Mouse (Mus musculus): ENCODE results near the gene Atp5k. TPM values are rescaled to one million over a fixed set of nuclear protein-coding genes. Genes with fewer than 3 reads are reported as not detected.

Gene Atp5k
- polyA plus RNA-seq, 1 experiment, result 18.7 TPM

- H3K36me3 ChIP-seq (ENCODE audit: control insufficient read depth, insufficient read depth, low read length), result no peaks in the 10 kb centered on the region
- no peak for DNase-seq (ENCODE audit: low read depth in 1 of 2, low spot score in 2 of 2)
- no peak for TF ChIP-seq CTCF (IDR thresholded peaks at IDR 0.05; ENCODE audit: extremely low read depth, insufficient read depth, insufficient read length, insufficient replicate concordance)
- TF ChIP-seq POLR2A (IDR thresholded peaks at IDR 0.05; ENCODE audit: low read depth, low read length), result no peak
- no peaks in the 10 kb centered on the region for H3K4me1 ChIP-seq (ENCODE audit: control insufficient read depth, insufficient read depth, insufficient read length)
- no peaks in the 10 kb centered on the region for H3K27me3 ChIP-seq (ENCODE audit: control insufficient read depth, insufficient read depth, low read length)
- no peak overlapping the region for H3K4me3 ChIP-seq (ENCODE audit: extremely low read depth, insufficient read depth, insufficient read length)
- H3K27ac ChIP-seq (ENCODE audit: insufficient read depth, low read length), result no peak overlapping the region
- 17% methylated on average over 1 of the region's 1 CpGs for WGBS
Observed at GRCm38 (mm10) chr5:108405460-108405859, 28.8 kb downstream of the Atp5k start.

GRCm38 (mm10) chr5:108403453-108403852 is 30.8 kb downstream of the Atp5k start:
- no peak for DNase-seq (ENCODE audit: low read depth in 1 of 2, low spot score in 2 of 2)
- Histone ChIP-seq H3K4me1 (ENCODE audit: control insufficient read depth, insufficient read depth, insufficient read length) (no peaks in the 10 kb centered on the region), H3K4me3 (ENCODE audit: extremely low read depth, insufficient read depth, insufficient read length) (no peak overlapping the region), H3K27ac (ENCODE audit: insufficient read depth, low read length) (no peak overlapping the region), H3K36me3 (ENCODE audit: control insufficient read depth, insufficient read depth, low read length) (no peaks in the 10 kb centered on the region), H3K27me3 (ENCODE audit: control insufficient read depth, insufficient read depth, low read length) (no peaks in the 10 kb centered on the region)
- 77% methylated on average over 4 of the region's 4 CpGs for WGBS
- TF ChIP-seq CTCF (IDR thresholded peaks at IDR 0.05; ENCODE audit: extremely low read depth, insufficient read depth, insufficient read length, insufficient replicate concordance), result no peak
- TF ChIP-seq POLR2A (IDR thresholded peaks at IDR 0.05; ENCODE audit: low read depth, low read length), result no peak

GRCm38 (mm10) chr5:108389744-108390143 is 44.5 kb downstream of the Atp5k start:
- DNase-seq (ENCODE audit: low read depth in 1 of 2, low spot score in 2 of 2), result no peak
- no peak for TF ChIP-seq POLR2A (IDR thresholded peaks at IDR 0.05; ENCODE audit: low read depth, low read length)
- TF ChIP-seq CTCF (IDR thresholded peaks at IDR 0.05; ENCODE audit: extremely low read depth, insufficient read depth, insufficient read length, insufficient replicate concordance), result no peak
- Histone ChIP-seq H3K4me3 (ENCODE audit: extremely low read depth, insufficient read depth, insufficient read length) (no peak overlapping the region), H3K27ac (ENCODE audit: insufficient read depth, low read length) (no peak overlapping the region), H3K4me1 (ENCODE audit: control insufficient read depth, insufficient read depth, insufficient read length) (no peaks in the 10 kb centered on the region), H3K27me3 (ENCODE audit: control insufficient read depth, insufficient read depth, low read length) (no peaks in the 10 kb centered on the region), H3K36me3 (ENCODE audit: control insufficient read depth, insufficient read depth, low read length) (no peaks in the 10 kb centered on the region)
- WGBS, result 79% methylated on average over 3 of the region's 3 CpGs

GRCm38 (mm10) chr5:108388201-108388600 is 46.0 kb downstream of the Atp5k start, which contains the start of gene Pde6b:
Gene Pde6b, plus strand, starts transcription at chr5:108388391.
- Histone ChIP-seq H3K36me3 (ENCODE audit: control insufficient read depth, insufficient read depth, low read length) (no peaks in the 10 kb centered on the region), H3K4me3 (ENCODE audit: extremely low read depth, insufficient read depth, insufficient read length) (no peak within 1 kb of the TSS), H3K4me1 (ENCODE audit: control insufficient read depth, insufficient read depth, insufficient read length) (no peaks in the 10 kb centered on the region), H3K27ac (ENCODE audit: insufficient read depth, low read length) (no peak within 1 kb of the TSS), H3K27me3 (ENCODE audit: control insufficient read depth, insufficient read depth, low read length) (no peaks in the 10 kb centered on the region)
- DNase-seq (ENCODE audit: low read depth in 1 of 2, low spot score in 2 of 2), result no peak
- 82% methylated on average over 7 of the region's 7 CpGs for WGBS
- TF ChIP-seq POLR2A (IDR thresholded peaks at IDR 0.05; ENCODE audit: low read depth, low read length), result no peak
- TF ChIP-seq CTCF (IDR thresholded peaks at IDR 0.05; ENCODE audit: extremely low read depth, insufficient read depth, insufficient read length, insufficient replicate concordance), result no peak

- WGBS, result 70% methylated on average over 4 of the region's 4 CpGs
- Histone ChIP-seq H3K4me3 (ENCODE audit: extremely low read depth, insufficient read depth, insufficient read length) (no peak overlapping the region), H3K36me3 (ENCODE audit: control insufficient read depth, insufficient read depth, low read length) (no peaks in the 10 kb centered on the region), H3K27me3 (ENCODE audit: control insufficient read depth, insufficient read depth, low read length) (no peaks in the 10 kb centered on the region), H3K4me1 (ENCODE audit: control insufficient read depth, insufficient read depth, insufficient read length) (no peaks in the 10 kb centered on the region), H3K27ac (ENCODE audit: insufficient read depth, low read length) (no peak overlapping the region)
- DNase-seq (ENCODE audit: low read depth in 1 of 2, low spot score in 2 of 2), result no peak
- TF ChIP-seq CTCF (IDR thresholded peaks at IDR 0.05; ENCODE audit: extremely low read depth, insufficient read depth, insufficient read length, insufficient replicate concordance), result no peak
- no peak for TF ChIP-seq POLR2A (IDR thresholded peaks at IDR 0.05; ENCODE audit: low read depth, low read length)
Observed at GRCm38 (mm10) chr5:108386449-108386848, 47.8 kb downstream of the Atp5k start.

GRCm38 (mm10) chr5:108385632-108386031 is 48.6 kb downstream of the Atp5k start:
- no peak for DNase-seq (ENCODE audit: low read depth in 1 of 2, low spot score in 2 of 2)
- Histone ChIP-seq H3K4me3 (ENCODE audit: extremely low read depth, insufficient read depth, insufficient read length) (no peak overlapping the region), H3K36me3 (ENCODE audit: control insufficient read depth, insufficient read depth, low read length) (no peaks in the 10 kb centered on the region), H3K27ac (ENCODE audit: insufficient read depth, low read length) (no peak overlapping the region), H3K4me1 (ENCODE audit: control insufficient read depth, insufficient read depth, insufficient read length) (no peaks in the 10 kb centered on the region), H3K27me3 (ENCODE audit: control insufficient read depth, insufficient read depth, low read length) (no peaks in the 10 kb centered on the region)
- TF ChIP-seq POLR2A (IDR thresholded peaks at IDR 0.05; ENCODE audit: low read depth, low read length), result no peak
- 90% methylated on average over 2 of the region's 2 CpGs for WGBS

Other genes with a start within 250 kb of the Atp5k start
- gene Dr1, start 165.6 kb downstream of the Atp5k start, polyA plus RNA-seq (2012; rRNA removed), result 16.0 and 23.5 TPM in 2 replicates
- gene Pigg, start 121.8 kb downstream of the Atp5k start, polyA plus RNA-seq (2012; rRNA removed), result 2.4 and 2.7 TPM in 2 replicates
- 1.3 and 1.4 TPM in 2 replicates for gene Gm42517, start 66.5 kb downstream of the Atp5k start, polyA plus RNA-seq (2012; rRNA removed)
- not detected in 2 replicates for gene Pde6b, start 46.1 kb downstream of the Atp5k start, polyA plus RNA-seq (2012; rRNA removed)
- 3.7 and 3.8 TPM in 2 replicates for gene Mfsd7a, start 14.4 kb upstream of the Atp5k start, polyA plus RNA-seq (2012; rRNA removed)
- gene Pcgf3, start 26.8 kb upstream of the Atp5k start, polyA plus RNA-seq (2012; rRNA removed), result 3.1 and 3.9 TPM in 2 replicates
- gene Cplx1, start 115.6 kb upstream of the Atp5k start, polyA plus RNA-seq (2012; rRNA removed), result 0.05 TPM in 1 of 2 replicates, not detected in the other
- 69.2 and 80.0 TPM in 2 replicates for gene Gak, start 195.3 kb upstream of the Atp5k start, polyA plus RNA-seq (2012; rRNA removed)
- gene Tmem175, start 195.3 kb upstream of the Atp5k start, polyA plus RNA-seq (2012; rRNA removed), result 33.2 and 34.0 TPM in 2 replicates
- 35.8 and 37.1 TPM in 2 replicates for gene Idua, start 225.9 kb upstream of the Atp5k start, polyA plus RNA-seq (2012; rRNA removed)
- gene Dgkq, start 235.2 kb upstream of the Atp5k start, polyA plus RNA-seq (2012; rRNA removed), result 18.6 and 21.0 TPM in 2 replicates
- gene Slc26a1, start 241.1 kb upstream of the Atp5k start, polyA plus RNA-seq (2012; rRNA removed), result 1.0 and 3.1 TPM in 2 replicates

Measured in spleen, adult 2 months (tissue).